Mouse (Mus musculus): Measurements from ENCODE around the gene Hoxb13. TPM values are rescaled to one million over a fixed set of nuclear protein-coding genes. Genes with fewer than 3 reads are reported as not detected.

Gene Hoxb13
- polyA plus RNA-seq (2012; rRNA removed; ENCODE audit: low replicate concordance): not detected in 2 replicates

DNA sequence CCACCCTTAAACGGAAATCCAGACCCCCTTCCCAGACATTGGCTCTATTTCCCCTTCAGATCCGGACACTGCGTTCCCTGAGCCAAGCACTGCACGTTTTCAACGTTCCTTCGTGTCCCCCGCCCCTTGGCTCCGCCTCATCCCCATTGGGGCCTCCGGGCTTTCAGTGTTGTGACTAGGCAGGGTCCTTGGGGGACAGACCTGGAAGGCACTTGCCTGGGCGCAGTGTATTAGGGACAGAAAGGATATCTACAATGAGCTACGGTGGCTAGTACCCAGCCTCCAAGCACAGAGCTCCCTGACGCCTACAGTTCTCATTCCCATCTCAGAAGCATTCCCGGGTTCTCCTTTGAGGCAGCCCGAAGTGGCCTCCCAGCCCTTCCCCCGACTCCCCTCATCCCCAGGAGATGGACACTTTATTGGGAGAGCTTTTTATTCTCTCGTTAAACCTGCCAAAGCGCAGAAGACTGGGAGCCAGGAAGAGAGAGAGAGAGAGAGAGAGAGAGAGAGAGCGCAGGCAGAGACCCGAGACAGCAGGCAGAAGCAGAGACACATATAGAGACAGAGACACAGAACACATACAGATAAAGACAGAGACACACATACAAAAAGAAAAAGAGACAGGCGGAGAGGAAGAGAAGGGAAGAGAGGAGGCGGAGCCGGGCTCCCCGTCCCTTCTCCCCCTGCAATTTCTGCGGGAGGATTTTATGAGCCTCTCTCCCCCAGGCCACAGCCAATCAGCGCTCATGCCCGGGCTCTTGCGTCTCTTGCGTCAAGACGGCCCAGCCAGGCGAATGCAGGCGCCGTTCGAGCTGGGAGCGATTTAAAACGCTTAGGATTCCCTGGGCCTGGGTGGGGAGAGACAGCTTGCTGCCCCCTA, at the start of gene Hoxb13:
TSS of gene Hoxb13 (plus strand) at position 796 of the 880 bp plus-strand sequence.

Other genes starting within 250 kb of the Hoxb13 start
- 0.01 and 0.04 TPM in 2 replicates for gene Igf2bp1, start 188.4 kb upstream of the Hoxb13 start, polyA plus RNA-seq (2012; rRNA removed; ENCODE audit: low replicate concordance)
- not detected in 2 replicates for gene Gip, start 169.8 kb upstream of the Hoxb13 start, polyA plus RNA-seq (2012; rRNA removed; ENCODE audit: low replicate concordance)
- gene Snf8, start 159.4 kb upstream of the Hoxb13 start, polyA plus RNA-seq (2012; rRNA removed; ENCODE audit: low replicate concordance): 30.6 and 31.2 TPM in 2 replicates
- 31.5 and 60.9 TPM in 2 replicates for gene Ube2z, start 128.9 kb upstream of the Hoxb13 start, polyA plus RNA-seq (2012; rRNA removed; ENCODE audit: low replicate concordance)
- gene Atp5g1, start 118.6 kb upstream of the Hoxb13 start, polyA plus RNA-seq (2012; rRNA removed; ENCODE audit: low replicate concordance): 207 and 461 TPM in 2 replicates
- gene Calcoco2, start 82.4 kb upstream of the Hoxb13 start, polyA plus RNA-seq (2012; rRNA removed; ENCODE audit: low replicate concordance): not detected in 2 replicates
- 0.05 TPM in 1 of 2 replicates, not detected in the other for gene Ttll6, start 60.5 kb upstream of the Hoxb13 start, polyA plus RNA-seq (2012; rRNA removed; ENCODE audit: low replicate concordance)
- gene Hoxb9, start 77.1 kb downstream of the Hoxb13 start, polyA plus RNA-seq (2012; rRNA removed; ENCODE audit: low replicate concordance): 1.8 and 3.8 TPM in 2 replicates
- 4.3 and 44.7 TPM in 2 replicates for gene Hoxb8, start 87.6 kb downstream of the Hoxb13 start, polyA plus RNA-seq (2012; rRNA removed; ENCODE audit: low replicate concordance)
- 4.0 and 10.7 TPM in 2 replicates for gene Hoxb7, start 92.3 kb downstream of the Hoxb13 start, polyA plus RNA-seq (2012; rRNA removed; ENCODE audit: low replicate concordance)
- gene Hoxb6, start 98.2 kb downstream of the Hoxb13 start, polyA plus RNA-seq (2012; rRNA removed; ENCODE audit: low replicate concordance): 13.7 and 36.9 TPM in 2 replicates
- gene Hoxb5, start 109.0 kb downstream of the Hoxb13 start, polyA plus RNA-seq (2012; rRNA removed; ENCODE audit: low replicate concordance): 7.1 and 7.2 TPM in 2 replicates
- gene Hoxb4, start 124.0 kb downstream of the Hoxb13 start, polyA plus RNA-seq (2012; rRNA removed; ENCODE audit: low replicate concordance): 6.3 and 7.8 TPM in 2 replicates
- gene Hoxb3, start 129.0 kb downstream of the Hoxb13 start, polyA plus RNA-seq (2012; rRNA removed; ENCODE audit: low replicate concordance): 5.9 and 14.8 TPM in 2 replicates
- 9.7 and 14.6 TPM in 2 replicates for gene Hoxb2, start 156.2 kb downstream of the Hoxb13 start, polyA plus RNA-seq (2012; rRNA removed; ENCODE audit: low replicate concordance)
- gene Hoxb1, start 171.4 kb downstream of the Hoxb13 start, polyA plus RNA-seq (2012; rRNA removed; ENCODE audit: low replicate concordance): not detected in 2 replicates

All from subcutaneous adipose tissue, adult 2 months (tissue).